ENCODE assay signal across 20 mouse cellular contexts in genomic region chr10:87748631-87749193, GRCm38 (mm10).
DNase-seq lines count a peak whose midpoint lies in the region; ATAC-seq and TF ChIP-seq lines count a peak whose summit lies in the region.
"Had no signal": no experiment of that assay in that cellular context is flagged by ENCODE, and none has a peak within 500 bp of the region (broad histone marks: within the 10 kb centered on the region; RNA-seq: fewer than 3 reads in every experiment).

No protein-coding gene starts in this region.

- no peaks in the 10 kb centered on the region for H3K4me1 ChIP-seq in hindbrain, embryonic 13.5 days (replicated peaks)
- H3K4me1 ChIP-seq in hindbrain, embryonic 10.5 days (replicated peaks), result no peaks in the 10 kb centered on the region
- H3K4me1 ChIP-seq in midbrain, postnatal 0 days (ENCODE audit: insufficient read depth, low read length), result no peaks in the 10 kb centered on the region
- H3K4me1 ChIP-seq in midbrain, embryonic 13.5 days (replicated peaks), result no peaks in the 10 kb centered on the region
- H3K4me1 ChIP-seq in heart, adult 2 months (ENCODE audit: control insufficient read depth, insufficient read depth, low read length), result no peaks in the 10 kb centered on the region
- H3K4me1 ChIP-seq: heart, embryonic 12.5 days; limb, embryonic 15.5 days; liver, embryonic 15.5 days had no signal

- H3K27ac ChIP-seq in hindbrain, embryonic 13.5 days, result no peak overlapping the region
- no peak overlapping the region for H3K27ac ChIP-seq in hindbrain, embryonic 10.5 days
- H3K27ac ChIP-seq in midbrain, postnatal 0 days (ENCODE audit: low read depth, low read length), result no peak overlapping the region
- H3K27ac ChIP-seq in midbrain, embryonic 13.5 days, result no peak overlapping the region
- no peak overlapping the region for H3K27ac ChIP-seq in heart, adult 2 months
- H3K27ac ChIP-seq: embryonic facial prominence, embryonic 12.5 days; gastrocnemius, adult 2 months; limb, embryonic 15.5 days; liver, embryonic 15.5 days had no signal

- no peaks in the 10 kb centered on the region for H3K79me2 ChIP-seq in heart, adult 2 months (replicated peaks; ENCODE audit: control insufficient read depth, insufficient read depth, low read length)

- DNase-seq in hindbrain, embryonic 10.5 days (ENCODE audit: low spot score), result no peak
- DNase-seq in midbrain, postnatal 0 days (ENCODE audit: low spot score), result peak; percentile 48
- peak; percentile 10 for DNase-seq in layer of hippocampus, adult 9-11 months
- no peak for DNase-seq in heart, adult 2 months
- DNase-seq in cerebellum, postnatal 36 days, result no peak
- DNase-seq: B cell, adult 2 months; cerebellum, adult 9-10 months; gastrocnemius, adult 2 months; heart, postnatal 14 days; kidney, adult 2 months; kidney, postnatal 10 days had no signal

- ATAC-seq in hindbrain, embryonic 13.5 days (ENCODE audit: low FRiP score), result peak; percentile 59
- ATAC-seq in midbrain, postnatal 0 days (ENCODE audit: low FRiP score), result no peak
- ATAC-seq in midbrain, embryonic 13.5 days, result no peak
- ATAC-seq: lung, postnatal 0 days had no signal

- H3K9ac ChIP-seq in hindbrain, embryonic 13.5 days, result no peak overlapping the region
- H3K9ac ChIP-seq in midbrain, postnatal 0 days (replicated peaks; ENCODE audit: low read length, poor library complexity, severe bottlenecking), result no peak overlapping the region
- H3K9ac ChIP-seq in midbrain, embryonic 13.5 days (replicated peaks), result no peak overlapping the region
- no peak overlapping the region for H3K9ac ChIP-seq in heart, adult 2 months (ENCODE audit: low read depth, low read length)
- H3K9ac ChIP-seq: embryonic facial prominence, embryonic 12.5 days; heart, embryonic 12.5 days; limb, embryonic 15.5 days; liver, embryonic 15.5 days had no signal

- H3K27me3 ChIP-seq in hindbrain, embryonic 13.5 days, result no peaks in the 10 kb centered on the region
- no peaks in the 10 kb centered on the region for H3K27me3 ChIP-seq in hindbrain, embryonic 10.5 days (ENCODE audit: insufficient read depth, poor library complexity, severe bottlenecking)
- H3K27me3 ChIP-seq in midbrain, postnatal 0 days (ENCODE audit: insufficient read depth, low read length), result no peaks in the 10 kb centered on the region
- no peaks in the 10 kb centered on the region for H3K27me3 ChIP-seq in midbrain, embryonic 13.5 days
- H3K27me3 ChIP-seq in heart, adult 2 months (ENCODE audit: control insufficient read depth, insufficient read depth, low read length), result no peaks in the 10 kb centered on the region
- H3K27me3 ChIP-seq: embryonic facial prominence, embryonic 12.5 days; heart, embryonic 12.5 days; limb, embryonic 15.5 days; liver, embryonic 15.5 days had no signal

- H3K4me2 ChIP-seq in hindbrain, embryonic 13.5 days, result no peak overlapping the region
- H3K4me2 ChIP-seq in midbrain, postnatal 0 days (ENCODE audit: low read depth, low read length, poor library complexity, severe bottlenecking), result no peak overlapping the region
- no peak overlapping the region for H3K4me2 ChIP-seq in midbrain, embryonic 13.5 days (replicated peaks)
- H3K4me2 ChIP-seq: embryonic facial prominence, embryonic 12.5 days; heart, embryonic 12.5 days; limb, embryonic 15.5 days; liver, embryonic 15.5 days; midbrain, embryonic 11.5 days had no signal

- no peak overlapping the region for H3K4me3 ChIP-seq in hindbrain, embryonic 13.5 days
- no peak overlapping the region for H3K4me3 ChIP-seq in hindbrain, embryonic 10.5 days
- no peak overlapping the region for H3K4me3 ChIP-seq in midbrain, postnatal 0 days (ENCODE audit: low read depth, low read length)
- no peak overlapping the region for H3K4me3 ChIP-seq in midbrain, embryonic 13.5 days (replicated peaks)
- no peak overlapping the region for H3K4me3 ChIP-seq in heart, adult 2 months
- H3K4me3 ChIP-seq: embryonic facial prominence, embryonic 12.5 days; gastrocnemius, adult 2 months; heart, embryonic 12.5 days; limb, embryonic 15.5 days; liver, embryonic 15.5 days; myocyte had no signal

- H3K9me3 ChIP-seq in hindbrain, embryonic 13.5 days, result no peaks in the 10 kb centered on the region
- no peaks in the 10 kb centered on the region for H3K9me3 ChIP-seq in hindbrain, embryonic 10.5 days
- H3K9me3 ChIP-seq in midbrain, postnatal 0 days (ENCODE audit: low read length), result no peaks in the 10 kb centered on the region
- H3K9me3 ChIP-seq in midbrain, embryonic 13.5 days, result no peaks in the 10 kb centered on the region
- H3K9me3 ChIP-seq: embryonic facial prominence, embryonic 12.5 days; heart, embryonic 12.5 days; limb, embryonic 15.5 days; liver, embryonic 15.5 days had no signal

- WGBS in hindbrain, embryonic 13.5 days, result 69% methylated on average over 4 of the region's 4 CpGs
- WGBS in hindbrain, embryonic 10.5 days, result 93% methylated on average over 4 of the region's 4 CpGs
- 76% methylated on average over 4 of the region's 4 CpGs for WGBS in midbrain, postnatal 0 days
- WGBS in midbrain, embryonic 13.5 days, result 87% methylated on average over 4 of the region's 4 CpGs
- 87% methylated on average over 4 of the region's 4 CpGs for WGBS in heart, adult 2 months

- TF ChIP-seq EP300 in heart, adult 2 months (IDR thresholded peaks at IDR 0.05; ENCODE audit: insufficient read depth, low read depth, low read length), result no peak

- intact Hi-C loops in heart, adult 2 months (cut with DNase I), result no loop called here

- TF ChIP-seq POLR2A in heart, adult 2 months (IDR thresholded peaks at IDR 0.05; ENCODE audit: insufficient read depth, low read depth, low read length), result no peak

- no peak for TF ChIP-seq CTCF in midbrain, postnatal 0 days (IDR thresholded peaks at IDR 0.05)
- TF ChIP-seq CTCF in heart, adult 2 months (IDR thresholded peaks at IDR 0.05), result no peak

- H3K36me3 ChIP-seq in hindbrain, embryonic 13.5 days, result no peaks in the 10 kb centered on the region
- H3K36me3 ChIP-seq in hindbrain, embryonic 10.5 days, result no peaks in the 10 kb centered on the region
- H3K36me3 ChIP-seq in midbrain, postnatal 0 days (ENCODE audit: insufficient read depth, low read length), result no peaks in the 10 kb centered on the region
- no peaks in the 10 kb centered on the region for H3K36me3 ChIP-seq in midbrain, embryonic 13.5 days
- no peaks in the 10 kb centered on the region for H3K36me3 ChIP-seq in heart, adult 2 months (ENCODE audit: control insufficient read depth, insufficient read depth, low read length)
- H3K36me3 ChIP-seq: embryonic facial prominence, embryonic 12.5 days; heart, embryonic 12.5 days; limb, embryonic 15.5 days; liver, embryonic 15.5 days had no signal

Comparison
In these comparisons a context has a peak if more than half of its experiments do, and no peak if none do; other contexts are left out.
1. DNase-seq: peak in midbrain, postnatal 0 days (single experiment) and layer of hippocampus, adult 9-11 months (single experiment); none in hindbrain, embryonic 10.5 days (single experiment), heart, adult 2 months (0 of 2) and cerebellum, postnatal 36 days (0 of 2).